Mouse (Mus musculus) heart, embryonic 14.5 days (tissue): Measurements from ENCODE around the gene 2310039H08Rik. TPM values are rescaled to one million over a fixed set of nuclear protein-coding genes. Genes with fewer than 3 reads are reported as not detected.
A peak's percentile ranks its signal among the peaks of the same experiment; 100 is the strongest.

Experiments
- ATAC-seq: fragments of 200-750 bp; cut with Nextera tagmentation; 2 replicates; pipeline ENCODE4 v1.8.0; 2017; ENCODE audit warnings: low read depth, moderate TSS enrichment; ENCODE audit not compliant: insufficient number of reproducible peaks, insufficient read depth, low FRiP score
- H3K27ac ChIP-seq, 2 experiments: fragments of 200-500 bp in 1 of 2; fragments of 300-500 bp in 1 of 2; sonication (generic) in 1 of 2; replicated peaks in 1 of 2; 2 replicates each; pipeline ENCODE4 v1.5.1; 2012 to 2014; ENCODE audit warnings: low read depth in 2 of 2, low read length in 2 of 2, control low read depth in 1 of 2, mild to moderate bottlenecking in 1 of 2, mixed read lengths in 1 of 2; ENCODE audit not compliant: control insufficient read depth in 1 of 2, insufficient read depth in 1 of 2
- H3K27me3 ChIP-seq: fragments of 300-500 bp; sonication (generic); 2 replicates; pipeline ENCODE4 v1.6.1; 2014; ENCODE audit warnings: mild to moderate bottlenecking, low read length, control low read depth; ENCODE audit not compliant: control insufficient read depth, insufficient read depth
- H3K36me3 ChIP-seq: fragments of 300-500 bp; sonication (generic); 2 replicates; pipeline ENCODE4 v1.6.1; 2014; ENCODE audit warnings: mild to moderate bottlenecking, control low read depth, low read length, mixed read lengths; ENCODE audit not compliant: control insufficient read depth, insufficient read depth
- H3K4me1 ChIP-seq, 2 experiments: fragments of 200-500 bp in 1 of 2; fragments of 300-500 bp in 1 of 2; sonication (generic) in 1 of 2; 2 replicates each; pipeline ENCODE4 v1.6.1; 2012 to 2014; ENCODE audit warnings: low read length in 2 of 2, control low read depth in 1 of 2, mixed read lengths in 1 of 2; ENCODE audit not compliant: control insufficient read depth in 2 of 2, insufficient read depth in 2 of 2
- H3K4me2 ChIP-seq: fragments of 300-500 bp; sonication (generic); 2 replicates; pipeline ENCODE4 v1.6.1; 2014; ENCODE audit warnings: mild to moderate bottlenecking, low read length
- H3K4me3 ChIP-seq, 2 experiments: fragments of 200-500 bp in 1 of 2; fragments of 300-500 bp in 1 of 2; sonication (generic) in 1 of 2; 2 replicates each; pipeline ENCODE4 v1.5.1; 2012 to 2014; ENCODE audit warnings: low read length in 2 of 2, mild to moderate bottlenecking in 2 of 2, control low read depth in 1 of 2, low read depth in 1 of 2, moderate library complexity in 1 of 2; ENCODE audit not compliant: control insufficient read depth in 1 of 2, insufficient read depth in 1 of 2
- H3K9ac ChIP-seq: fragments of 300-500 bp; sonication (generic); 2 replicates; pipeline ENCODE4 v1.6.1; 2014; ENCODE audit warnings: mild to moderate bottlenecking, low read length
- H3K9me3 ChIP-seq: fragments of 300-500 bp; sonication (generic); 2 replicates; pipeline ENCODE4 v1.6.1; 2016; ENCODE audit warnings: low read length, control low read depth; ENCODE audit not compliant: control insufficient read depth
- WGBS: fragments of 180-500 bp; shearing (Covaris S2); extraction: QIAGEN DNeasy Blood & Tissue Kit; methylation state at CpG from one replicate; pipeline ENCODE4 v1.1.7; 2014; 5-methylcytosine and 5-hydroxymethylcytosine counted together
- polyA plus RNA-seq: library from polyadenylated mRNA; unstranded; fragments of >200 nt; fragmentation: Nextera tagmentation; extraction: Ambion mirVana; gene quantifications from 2 replicates; pipeline ENCODE4 v1.2.1, GENCODE M21; 2014

Gene 2310039H08Rik
- 59.3 and 67.8 TPM in 2 replicates for polyA plus RNA-seq

DNA sequence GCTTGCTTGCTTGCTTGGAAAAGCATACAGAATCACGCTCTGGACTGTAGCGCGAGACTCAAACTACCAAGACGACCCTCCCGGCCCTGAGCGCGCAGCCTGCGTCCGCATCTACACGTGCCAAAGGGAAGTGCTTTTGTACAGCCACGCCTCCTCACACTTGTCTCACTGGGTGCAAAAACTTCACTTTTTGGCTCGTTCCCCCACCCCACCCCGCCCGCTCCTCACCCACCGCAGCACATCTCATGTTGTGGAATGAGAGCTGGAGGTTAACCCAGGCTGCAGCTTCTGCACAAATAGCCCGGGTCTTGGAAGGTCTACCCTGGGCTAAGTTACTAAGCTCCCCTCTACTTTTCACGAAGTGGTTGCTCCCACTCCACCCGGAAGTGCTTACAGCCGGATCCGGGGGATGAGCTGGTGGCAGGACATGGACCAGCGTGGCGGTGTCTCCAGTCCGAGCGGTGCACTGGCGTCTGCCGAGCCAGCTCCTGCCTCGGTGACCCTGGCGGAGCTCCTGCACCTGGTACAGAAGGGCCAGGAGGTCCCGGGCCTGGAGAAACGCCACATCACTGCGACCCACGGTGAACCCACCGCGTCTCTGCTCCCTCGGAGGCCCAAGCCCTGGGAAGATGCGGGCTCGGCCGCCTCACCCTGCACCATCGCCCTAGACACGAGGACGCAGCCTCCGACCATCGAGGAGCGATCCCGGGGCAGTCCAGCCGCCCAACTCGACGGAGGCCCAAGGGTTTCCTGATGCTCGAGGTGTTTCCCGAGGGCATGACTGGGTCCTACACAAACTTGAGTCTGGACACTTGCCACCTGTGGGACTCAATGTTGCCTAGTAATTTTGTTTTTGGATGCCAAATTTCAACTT, at the start of gene 2310039H08Rik:
Gene 2310039H08Rik, plus strand, starts transcription at position 232 of the 874 bp plus-strand sequence.
- Histone ChIP-seq H3K9ac (peak within 1 kb of the TSS; percentile 88), H3K36me3 (peaks cover 34% of the 10 kb centered on the region), H3K4me3 (peak within 1 kb of the TSS; percentile 75 to 81), H3K27ac (peak within 1 kb of the TSS; percentile 67 to 76), H3K4me1 (peaks cover 3 to 14% of the 10 kb centered on the region in 2 experiments), H3K4me2 (peak within 1 kb of the TSS; percentile 68), H3K27me3 (no peaks in the 10 kb centered on the region), H3K9me3 (no peaks in the 10 kb centered on the region)
- WGBS, result under 1% methylated on average over 50 of the region's 50 CpGs
- ATAC-seq, result peak; percentile 80

DNA sequence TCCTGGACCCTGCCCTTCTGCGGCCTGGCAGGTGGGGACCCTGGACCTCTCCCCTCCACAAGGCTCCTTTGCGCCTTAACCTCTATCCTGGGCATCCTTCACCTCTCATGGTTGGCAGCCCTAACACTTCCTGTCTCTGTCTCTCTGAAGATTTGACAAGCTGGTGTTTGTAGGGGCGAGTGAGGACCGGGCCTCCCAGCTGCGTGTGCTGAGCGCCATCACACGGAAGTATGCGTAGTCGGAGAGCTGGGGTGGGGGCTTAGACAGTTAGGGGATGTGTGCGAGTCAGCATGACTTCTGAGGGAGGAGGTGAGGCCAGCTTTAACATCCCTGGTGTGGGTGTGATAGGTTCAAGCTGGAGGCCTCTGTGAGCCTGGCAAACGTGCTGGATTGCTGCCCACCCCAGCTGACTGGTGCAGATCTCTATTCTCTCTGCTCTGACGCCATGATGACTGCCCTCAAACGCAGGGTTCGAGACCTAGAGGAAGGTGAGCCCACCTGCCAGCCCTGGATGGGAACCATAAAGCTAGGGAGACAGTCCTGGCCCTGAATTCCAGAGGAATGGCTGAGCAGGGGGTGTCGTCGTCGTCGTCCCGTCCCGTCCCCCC, 47.9 kb upstream of the 2310039H08Rik start:
- Histone ChIP-seq H3K27ac (0 out of 4 replicates have a peak overlapping the region, but pooled peaks of 1 of the 2 experiments have one; percentile 3), H3K9me3 (no peaks in the 10 kb centered on the region), H3K27me3 (peaks cover 18% of the 10 kb centered on the region), H3K4me1 (peaks cover 7 to 23% of the 10 kb centered on the region in 2 experiments; a peak in 3 of 4 replicates), H3K4me3 (no peak overlapping the region), H3K4me2 (no peak overlapping the region; the same call in 1 of the 2 replicates), H3K36me3 (peaks cover 28% of the 10 kb centered on the region), H3K9ac (no peak overlapping the region)
- WGBS, result 77% methylated on average over 18 of the region's 20 CpGs
- ATAC-seq, result no peak

DNA sequence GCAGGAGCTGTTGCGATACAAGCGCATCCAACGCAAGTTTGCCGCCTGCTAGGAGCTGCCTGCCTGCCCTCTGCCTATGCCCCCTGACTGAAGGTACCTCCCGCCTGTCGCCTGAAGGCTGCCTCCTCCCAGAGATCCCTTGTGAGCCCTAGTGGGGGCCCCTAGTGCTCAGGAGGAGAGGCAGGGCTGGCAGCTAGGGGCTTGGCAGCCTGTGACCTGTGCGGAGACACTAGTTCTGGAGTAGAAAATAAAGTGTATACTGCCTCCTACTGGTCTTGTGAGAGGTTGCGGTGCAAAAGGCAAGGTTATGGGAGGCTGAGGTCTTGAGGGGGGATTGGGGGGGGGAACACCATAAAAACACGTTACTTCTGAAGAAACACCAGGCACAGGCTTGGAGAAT, 47.2 kb upstream of the 2310039H08Rik start:
- Histone ChIP-seq H3K36me3 (peaks cover 28% of the 10 kb centered on the region), H3K4me2 (no peak overlapping the region; the same call in 1 of the 2 replicates), H3K27ac (0 out of 4 replicates have a peak overlapping the region, but pooled peaks of 1 of the 2 experiments have one; percentile 3), H3K9ac (no peak overlapping the region), H3K9me3 (no peaks in the 10 kb centered on the region), H3K27me3 (peaks cover 18% of the 10 kb centered on the region), H3K4me1 (peaks cover 7 to 23% of the 10 kb centered on the region in 2 experiments; a peak in 3 of 4 replicates), H3K4me3 (no peak overlapping the region)
- WGBS, result 48% methylated on average over 9 of the region's 9 CpGs
- 0 out of 2 replicates have a peak, but pooled peaks have one; percentile 51 for ATAC-seq

DNA sequence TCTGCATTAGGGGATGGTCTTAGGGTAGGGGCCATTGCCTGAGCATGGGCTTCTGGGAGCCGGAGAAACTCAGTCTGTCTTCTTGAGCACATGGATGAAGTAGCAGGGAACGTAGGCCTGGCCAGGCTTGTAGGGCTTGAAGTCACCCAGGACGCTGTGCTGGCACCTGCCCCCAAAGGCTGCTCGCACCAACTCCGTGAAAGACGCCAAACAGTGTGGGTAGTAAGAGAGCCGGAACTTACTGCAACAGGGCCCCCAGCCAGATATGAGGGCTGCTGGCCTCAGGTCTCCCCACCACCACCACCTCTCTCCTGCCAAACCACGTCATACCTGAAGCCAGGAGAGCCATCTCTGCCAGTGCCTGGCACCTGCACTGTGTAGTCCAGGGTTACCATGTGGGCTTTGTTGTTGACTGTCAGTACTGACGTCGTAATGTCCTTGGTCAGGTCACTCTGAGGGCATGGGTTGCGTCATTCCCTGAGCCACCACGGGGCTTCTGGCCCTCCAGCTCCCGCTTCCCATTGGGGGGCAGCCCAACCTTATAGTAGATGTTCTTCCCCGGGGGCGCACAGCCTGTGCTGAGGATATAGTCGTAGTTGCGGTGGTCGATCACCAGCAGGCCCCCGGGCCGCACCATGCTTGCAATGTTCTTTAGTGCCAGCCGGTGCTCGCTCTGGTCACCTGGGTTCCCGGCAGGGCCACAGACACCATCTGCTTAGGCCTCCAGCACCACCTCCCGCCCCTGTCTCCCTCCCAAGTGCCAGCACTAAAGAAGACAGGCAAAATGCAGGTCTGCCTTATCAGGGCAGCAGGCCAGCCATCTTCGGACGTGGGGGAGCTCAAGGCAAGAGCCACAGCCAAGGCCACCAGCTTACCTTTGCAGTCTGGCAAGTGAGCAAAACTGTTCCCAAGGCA, 46.4 kb upstream of the 2310039H08Rik start:
- Histone ChIP-seq H3K4me1 (peaks cover 7 to 23% of the 10 kb centered on the region in 2 experiments; a peak in 3 of 4 replicates), H3K9me3 (no peaks in the 10 kb centered on the region), H3K36me3 (peaks cover 28% of the 10 kb centered on the region), H3K27ac (no peak overlapping the region), H3K27me3 (peaks cover 18% of the 10 kb centered on the region), H3K4me2 (no peak overlapping the region), H3K9ac (no peak overlapping the region), H3K4me3 (no peak overlapping the region)
- no peak for ATAC-seq
- WGBS, result 83% methylated on average over 26 of the region's 26 CpGs

DNA sequence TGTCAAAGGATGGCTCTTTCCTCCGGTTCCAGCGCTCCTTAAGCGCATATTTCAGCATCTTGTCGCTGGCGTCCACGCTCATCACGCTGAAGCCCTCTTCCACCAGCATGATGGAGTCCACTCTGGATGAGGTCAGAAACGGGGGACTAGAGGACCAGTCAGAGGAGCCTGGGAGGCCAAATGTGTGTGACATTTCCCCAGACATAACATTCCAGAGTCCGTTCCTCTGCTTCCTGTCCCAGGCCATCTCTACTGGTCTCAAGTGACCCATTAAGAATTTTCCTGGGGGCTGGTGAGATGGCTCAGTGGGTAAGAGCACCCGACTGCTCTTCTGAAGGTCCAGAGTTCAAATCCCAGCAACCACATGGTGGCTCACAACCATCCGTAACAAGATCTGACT, 45.2 kb upstream of the 2310039H08Rik start:
- Histone ChIP-seq H3K4me2 (no peak overlapping the region), H3K9ac (no peak overlapping the region), H3K36me3 (peaks cover 16% of the 10 kb centered on the region), H3K9me3 (no peaks in the 10 kb centered on the region), H3K27me3 (peaks cover 18% of the 10 kb centered on the region), H3K4me3 (no peak overlapping the region), H3K27ac (no peak overlapping the region), H3K4me1 (peaks cover 7 to 23% of the 10 kb centered on the region in 2 experiments; a peak in 3 of 4 replicates)
- no peak for ATAC-seq
- 85% methylated on average over 11 of the region's 11 CpGs for WGBS

DNA sequence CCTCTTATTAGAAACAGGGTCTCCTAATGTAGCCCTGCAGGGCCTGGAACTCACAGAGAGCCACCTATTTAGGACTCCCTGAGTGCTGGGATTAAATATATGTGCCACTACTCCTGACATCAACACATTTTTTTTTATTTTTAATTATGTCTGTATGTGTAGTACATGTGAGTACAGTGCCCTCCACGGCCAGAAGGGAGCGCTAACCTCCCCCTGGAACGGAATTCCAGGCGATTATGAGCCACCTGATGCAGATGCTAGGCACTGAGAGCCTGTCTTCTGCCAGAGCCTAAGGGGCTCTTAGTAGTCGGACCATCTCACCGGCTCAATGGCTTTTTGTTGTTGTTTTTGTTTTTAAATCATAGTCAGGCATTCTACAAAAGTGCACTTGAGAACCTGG, 44.4 kb upstream of the 2310039H08Rik start:
- 36% methylated on average over 6 of the region's 6 CpGs for WGBS
- peaks cover 18% of the 10 kb centered on the region for H3K27me3 ChIP-seq
- H3K4me2 ChIP-seq, result no peak overlapping the region
- peaks cover 7 to 23% of the 10 kb centered on the region in 2 experiments; a peak in 3 of 4 replicates for H3K4me1 ChIP-seq
- no peak overlapping the region for H3K27ac ChIP-seq
- H3K9me3 ChIP-seq, result no peaks in the 10 kb centered on the region
- peaks cover 12% of the 10 kb centered on the region for H3K36me3 ChIP-seq
- H3K4me3 ChIP-seq, result no peak overlapping the region
- no peak overlapping the region for H3K9ac ChIP-seq
- ATAC-seq, result no peak

DNA sequence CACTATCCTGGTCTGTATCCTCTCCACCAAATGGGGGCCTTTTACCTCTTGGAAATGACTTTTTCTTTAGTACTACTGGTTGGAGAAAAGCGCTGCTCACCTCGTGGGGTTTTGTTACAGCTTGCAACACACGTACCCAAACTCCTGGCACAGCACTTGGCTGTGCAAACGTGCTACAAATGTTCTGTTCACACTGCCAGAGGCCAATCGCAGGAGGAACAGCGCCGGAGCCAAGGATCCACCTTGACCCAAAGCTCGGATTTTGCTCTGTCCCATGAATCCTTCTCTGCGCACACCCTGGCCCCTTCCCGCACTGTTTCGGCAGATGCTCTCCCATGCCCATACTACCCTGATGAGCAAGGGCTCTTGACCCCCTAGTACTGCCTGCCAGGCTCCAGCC, 43.9 kb upstream of the 2310039H08Rik start:
- Histone ChIP-seq H3K27me3 (peaks cover 18% of the 10 kb centered on the region), H3K4me3 (no peak overlapping the region), H3K4me1 (peaks cover 7 to 23% of the 10 kb centered on the region in 2 experiments; a peak in 3 of 4 replicates), H3K9ac (peak overlapping the region; percentile 34; the same call in 1 of the 2 replicates), H3K36me3 (peaks cover 8% of the 10 kb centered on the region), H3K4me2 (peak overlapping the region; percentile 44; the same call in 1 of the 2 replicates), H3K9me3 (no peaks in the 10 kb centered on the region), H3K27ac (no peak overlapping the region)
- whole genome bisulfite sequencing, result 48% methylated on average over 11 of the region's 11 CpGs
- no peak for ATAC-seq
